Mouse (Mus musculus): ENCODE results near the gene Eif4b. TPM values are rescaled to one million over a fixed set of nuclear protein-coding genes. Genes with fewer than 3 reads are reported as not detected.

Gene Eif4b
- polyA plus RNA-seq, 1 experiment = 124 TPM

DNA sequence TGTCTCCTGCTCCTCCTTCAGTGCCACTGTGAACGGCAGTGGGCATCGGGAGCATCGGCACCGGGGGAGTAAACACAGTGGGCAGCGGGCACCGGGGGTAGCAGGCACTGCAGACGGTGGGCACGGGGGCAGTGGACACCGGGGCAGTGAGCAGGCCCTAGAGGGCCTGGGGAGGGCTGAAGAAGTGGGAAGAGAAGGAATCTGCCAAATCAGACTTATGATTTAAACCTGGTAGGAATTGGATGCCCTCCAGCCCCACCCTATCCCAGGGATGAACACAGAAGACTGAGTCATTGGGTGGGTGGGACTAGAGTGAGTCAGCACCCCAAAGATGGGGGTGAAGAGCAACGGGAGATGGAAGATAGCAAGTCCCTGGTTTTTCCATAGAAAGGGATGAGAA is 71.8 kb downstream of the Eif4b start:
- no peaks in the 10 kb centered on the region for H3K27me3 ChIP-seq (replicated peaks; ENCODE audit: control insufficient read depth, insufficient read depth, low read length)
- TF ChIP-seq POLR2A (IDR thresholded peaks at IDR 0.05; ENCODE audit: low read depth, low read length) = no peak
- no peak for TF ChIP-seq CTCF (conservative IDR thresholded peaks at IDR 0.05; ENCODE audit: insufficient read depth, insufficient read length, low read depth, low read length)
- H3K4me3 ChIP-seq (ENCODE audit: insufficient read depth, low read depth, low read length) = no peak overlapping the region
- DNase-seq = no peak
- 73% methylated on average over 10 of the region's 10 CpGs for WGBS
- peaks cover 6% of the 10 kb centered on the region for H3K4me1 ChIP-seq (ENCODE audit: control insufficient read depth, insufficient read depth, low read length)
- H3K27ac ChIP-seq (ENCODE audit: insufficient read depth, low read depth, low read length) = no peak overlapping the region
- no peaks in the 10 kb centered on the region for H3K36me3 ChIP-seq (ENCODE audit: control insufficient read depth, insufficient read depth, low read length)

DNA sequence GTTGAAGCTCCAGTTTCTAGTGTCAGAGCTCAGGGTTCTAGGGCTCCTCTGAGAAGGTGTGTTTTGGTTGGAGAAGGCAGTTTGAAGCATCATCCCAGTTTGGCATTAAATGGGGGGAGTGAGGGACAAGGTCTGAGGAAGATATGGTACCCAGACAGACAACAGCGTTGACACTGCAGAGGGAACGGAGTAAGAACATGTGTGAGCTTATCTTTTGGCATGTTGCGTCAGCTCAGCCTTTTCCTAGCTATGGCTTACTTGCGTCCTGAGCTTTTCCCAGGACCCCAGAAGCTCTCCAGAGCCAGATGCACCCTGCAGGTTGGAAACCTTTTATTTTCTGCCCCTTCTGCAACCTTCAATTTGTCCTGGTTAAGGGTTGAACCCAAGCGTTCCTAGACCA is 72.5 kb downstream of the Eif4b start:
- Histone ChIP-seq H3K27ac (ENCODE audit: insufficient read depth, low read depth, low read length) (no peak overlapping the region), H3K27me3 (replicated peaks; ENCODE audit: control insufficient read depth, insufficient read depth, low read length) (no peaks in the 10 kb centered on the region), H3K36me3 (ENCODE audit: control insufficient read depth, insufficient read depth, low read length) (no peaks in the 10 kb centered on the region), H3K4me1 (ENCODE audit: control insufficient read depth, insufficient read depth, low read length) (peaks cover 13% of the 10 kb centered on the region), H3K4me3 (ENCODE audit: insufficient read depth, low read depth, low read length) (no peak overlapping the region)
- 90% methylated on average over 5 of the region's 5 CpGs for WGBS
- TF ChIP-seq CTCF (conservative IDR thresholded peaks at IDR 0.05; ENCODE audit: insufficient read depth, insufficient read length, low read depth, low read length) = no peak
- no peak for DNase-seq

Other genes with a start within 250 kb of the Eif4b start
- gene Krt1, start 223.0 kb upstream of the Eif4b start, polyA plus RNA-seq (2012; rRNA removed) = 0.05 and 0.11 TPM in 2 replicates
- gene Krt77, start 204.1 kb upstream of the Eif4b start, polyA plus RNA-seq (2012; rRNA removed) = not detected in 2 replicates
- not detected in 2 replicates for gene Krt76, start 180.9 kb upstream of the Eif4b start, polyA plus RNA-seq (2012; rRNA removed)
- gene Krt4, start 149.0 kb upstream of the Eif4b start, polyA plus RNA-seq (2012; rRNA removed) = 0.18 TPM in 1 of 2 replicates, not detected in the other
- 0.33 and 0.37 TPM in 2 replicates for gene Krt79, start 133.4 kb upstream of the Eif4b start, polyA plus RNA-seq (2012; rRNA removed)
- 0.02 TPM in 1 of 2 replicates, not detected in the other for gene Krt78, start 119.5 kb upstream of the Eif4b start, polyA plus RNA-seq (2012; rRNA removed)
- gene Krt8, start 69.3 kb upstream of the Eif4b start, polyA plus RNA-seq (2012; rRNA removed) = 82.8 and 88.0 TPM in 2 replicates
- gene Krt18, start 45.6 kb upstream of the Eif4b start, polyA plus RNA-seq (2012; rRNA removed) = 20.7 and 25.0 TPM in 2 replicates
- gene Tns2, start 26.6 kb downstream of the Eif4b start, polyA plus RNA-seq (2012; rRNA removed) = 124 and 143 TPM in 2 replicates
- gene Spryd3, start 62.5 kb downstream of the Eif4b start, polyA plus RNA-seq (2012; rRNA removed) = 29.7 and 30.1 TPM in 2 replicates
- 18.5 and 26.8 TPM in 2 replicates for gene Igfbp6, start 70.6 kb downstream of the Eif4b start, polyA plus RNA-seq (2012; rRNA removed)
- gene Soat2, start 76.8 kb downstream of the Eif4b start, polyA plus RNA-seq (2012; rRNA removed) = 1.1 and 1.2 TPM in 2 replicates
- 29.1 and 30.3 TPM in 2 replicates for gene Zfp740, start 129.5 kb downstream of the Eif4b start, polyA plus RNA-seq (2012; rRNA removed)
- gene Csad, start 131.0 kb downstream of the Eif4b start, polyA plus RNA-seq (2012; rRNA removed) = 216 and 255 TPM in 2 replicates
- gene Itgb7, start 158.2 kb downstream of the Eif4b start, polyA plus RNA-seq (2012; rRNA removed) = 2.7 and 11.1 TPM in 2 replicates
- 21.2 and 25.6 TPM in 2 replicates for gene Rarg, start 183.7 kb downstream of the Eif4b start, polyA plus RNA-seq (2012; rRNA removed)
- 0.41 TPM in 2 replicates for gene Gm9918, start 196.8 kb downstream of the Eif4b start, polyA plus RNA-seq (2012; rRNA removed)
- gene Mfsd5, start 205.7 kb downstream of the Eif4b start, polyA plus RNA-seq (2012; rRNA removed) = 66.5 and 72.1 TPM in 2 replicates
- 0.45 and 0.53 TPM in 2 replicates for gene Espl1, start 222.5 kb downstream of the Eif4b start, polyA plus RNA-seq (2012; rRNA removed)

Data from kidney, adult 2 months (tissue).